Mouse (Mus musculus): Measurements from ENCODE around the gene Sephs2.
A peak's percentile ranks its signal among the peaks of the same experiment; 100 is the strongest.

Gene Sephs2

DNA sequence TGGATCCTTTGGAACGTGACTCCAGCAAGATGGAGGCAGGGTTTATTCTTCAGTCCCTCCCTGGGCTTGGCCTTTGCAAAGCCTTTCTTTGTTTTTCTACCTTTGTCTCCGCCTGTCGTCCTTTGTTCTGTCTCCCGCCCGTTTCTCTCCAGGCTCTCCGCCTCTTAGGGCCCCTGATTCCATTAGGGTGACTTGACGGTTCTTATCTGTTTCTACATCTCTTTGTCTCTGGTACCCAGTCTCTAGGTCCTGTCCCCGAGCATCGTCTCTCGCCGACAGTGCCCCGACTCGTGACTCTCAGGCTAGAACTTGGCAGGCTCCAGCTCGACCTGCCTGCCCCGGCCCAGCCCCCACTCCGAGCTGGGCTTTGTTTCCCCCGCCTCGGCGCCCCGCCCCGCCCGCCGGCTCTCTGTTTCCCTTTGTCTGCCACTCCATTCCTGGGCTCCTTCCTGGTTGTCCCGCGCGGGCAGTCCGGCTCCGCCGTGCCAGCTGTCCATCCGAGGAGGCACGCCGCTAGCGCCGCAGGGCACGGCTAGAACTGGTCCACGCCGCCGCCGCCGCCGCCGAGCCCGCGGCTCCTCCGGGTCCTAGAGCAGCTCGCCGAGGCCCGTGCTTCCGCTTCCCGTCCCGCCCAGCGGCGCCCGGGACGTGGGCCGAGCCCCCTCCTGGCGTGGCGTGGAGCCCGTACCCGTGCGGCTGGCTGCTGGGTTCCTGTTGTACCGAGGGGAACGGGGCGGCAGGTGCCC, 41.1 kb downstream of the Sephs2 start, which contains the start of the genes Zfp553 and Sept1:
Gene Zfp553 (plus strand): TSS at position 440 of the 746 bp plus-strand sequence.
Gene Sept1 (minus strand): TSS at position 509 of the 746 bp plus-strand sequence.
- DNase-seq (ENCODE audit: low spot score in 2 of 2): peak; percentile 71 to 82

DNA sequence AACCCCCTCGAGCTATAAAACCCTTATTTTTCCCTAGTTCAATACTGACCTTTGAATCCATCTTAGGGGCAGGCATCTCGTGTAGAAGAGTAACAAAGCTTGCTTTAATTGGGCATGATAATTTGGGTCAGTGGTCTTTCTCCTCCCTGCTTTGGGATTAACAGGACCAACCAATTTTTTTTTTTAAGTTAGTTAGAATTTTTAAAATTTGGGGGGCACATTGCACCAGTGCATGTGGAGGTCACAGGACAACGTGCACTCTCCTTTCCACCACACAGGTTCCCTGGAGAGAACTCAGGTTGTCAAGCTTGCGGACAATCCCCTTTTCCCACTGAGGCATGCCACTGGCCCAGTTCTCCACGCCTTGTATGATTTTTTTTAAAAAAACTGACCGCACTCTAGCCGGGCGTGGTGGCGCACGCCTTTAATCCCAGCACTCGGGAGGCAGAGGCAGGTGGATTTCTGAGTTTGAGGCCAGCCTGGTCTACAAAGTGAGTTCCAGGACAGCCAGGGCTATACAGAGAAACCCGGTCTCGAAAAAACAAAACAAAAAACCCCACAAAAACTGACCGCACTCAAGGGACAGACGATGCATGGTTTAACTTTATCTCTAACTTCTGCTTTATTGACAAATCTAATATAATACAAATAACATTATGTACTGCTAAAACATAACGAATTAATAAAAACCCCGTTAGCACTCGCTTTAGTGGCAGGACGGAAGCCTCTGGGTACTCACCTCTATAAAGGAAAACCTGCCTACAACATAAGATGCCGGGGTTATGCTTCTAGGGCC, 41.8 kb downstream of the Sephs2 start:
- no peak for DNase-seq (ENCODE audit: low spot score in 2 of 2)

DNA sequence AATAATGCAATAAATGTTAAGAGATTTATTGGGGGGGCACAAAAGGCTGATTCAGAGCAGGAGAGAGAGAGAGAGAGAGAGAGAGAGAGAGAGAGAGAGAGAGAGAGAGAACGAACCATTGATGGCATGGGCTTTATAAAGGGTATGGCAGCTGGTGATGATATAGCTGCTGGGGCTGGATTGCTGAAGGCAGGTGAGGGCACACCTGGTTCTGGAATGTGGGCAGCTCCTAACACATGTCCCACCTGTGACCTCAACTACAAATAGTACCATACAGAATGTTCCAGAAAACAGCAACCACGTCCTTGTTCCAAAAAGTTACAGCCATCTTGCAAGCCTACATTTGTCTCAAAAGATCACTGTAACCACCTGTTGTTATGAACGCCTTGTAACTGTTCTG, 42.5 kb downstream of the Sephs2 start:
- DNase-seq (ENCODE audit: low spot score in 2 of 2): no peak

DNA sequence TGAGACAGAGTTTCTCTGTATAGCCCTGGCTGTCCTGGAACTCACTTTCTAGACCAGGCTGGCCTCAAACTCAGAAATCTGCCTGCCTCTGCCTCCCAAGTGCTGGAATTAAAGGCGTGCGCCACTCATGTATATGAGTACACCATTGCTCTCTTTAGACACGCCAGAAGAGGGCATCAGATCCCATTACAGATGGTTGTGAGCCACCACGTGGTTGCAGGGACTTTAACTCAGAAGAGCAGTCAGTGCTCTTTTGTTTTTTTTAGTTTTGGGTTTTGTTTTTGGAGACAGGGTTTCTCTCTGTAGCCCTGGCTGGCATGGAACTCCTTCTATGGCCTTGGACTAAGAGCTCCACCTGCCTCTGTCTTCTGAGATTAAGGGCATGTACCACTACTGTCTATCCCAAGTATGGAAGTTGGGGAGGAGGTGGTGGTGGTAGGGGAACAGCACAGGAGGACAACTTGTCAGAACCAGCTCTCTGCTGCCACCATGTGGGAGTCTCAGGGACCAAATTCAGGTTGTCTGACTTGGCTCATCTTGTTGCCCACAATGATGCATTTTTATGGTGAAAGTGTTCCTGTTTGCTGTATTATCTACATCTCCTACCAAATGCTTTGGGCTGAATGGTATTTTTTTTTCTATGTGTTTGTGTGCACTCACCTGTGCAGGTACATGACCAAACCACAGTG, 45.1 kb downstream of the Sephs2 start:
- DNase-seq (ENCODE audit: low spot score in 2 of 2): peak; percentile 58 to 76

DNA sequence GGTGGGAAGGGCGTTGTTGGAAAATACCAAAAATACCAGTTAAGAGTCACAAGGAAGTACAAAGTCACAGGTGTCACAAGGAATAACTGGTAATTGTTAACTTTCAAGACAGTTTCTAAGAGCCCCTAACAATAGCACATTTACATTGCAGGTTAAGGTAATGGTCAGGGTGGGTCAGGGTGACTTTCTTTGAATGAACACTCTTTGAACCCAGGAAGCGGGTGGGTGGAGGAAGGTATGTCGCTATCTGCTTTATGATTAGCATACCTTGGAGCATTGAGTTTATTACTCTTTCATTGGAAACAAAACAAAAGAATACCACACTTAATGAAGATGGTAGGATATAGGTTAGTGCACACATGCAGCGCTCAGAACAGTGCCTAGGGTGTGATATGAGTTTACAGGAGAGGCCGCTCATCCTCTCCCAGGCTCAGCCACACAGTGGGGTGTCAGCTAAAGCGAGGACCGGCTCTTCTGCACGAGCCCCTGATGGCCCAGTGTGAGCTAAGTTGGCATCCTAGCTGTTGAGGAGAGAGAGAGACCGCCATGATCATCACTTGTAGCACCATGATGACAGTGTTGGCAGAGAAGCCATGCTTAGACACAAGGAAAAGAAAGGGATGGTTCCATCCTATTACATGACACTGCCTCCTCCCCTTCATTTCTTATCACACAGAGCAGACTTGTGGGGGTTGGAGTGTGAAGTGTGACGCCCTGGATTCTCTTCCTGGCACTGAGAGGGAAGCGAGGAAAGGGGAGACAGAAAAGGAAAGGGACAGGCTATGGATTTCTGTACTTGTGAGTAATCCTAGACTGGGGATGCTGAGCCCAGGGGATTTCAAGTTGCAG, 48.5 kb downstream of the Sephs2 start:
- DNase-seq (ENCODE audit: low spot score in 2 of 2): no peak

DNA sequence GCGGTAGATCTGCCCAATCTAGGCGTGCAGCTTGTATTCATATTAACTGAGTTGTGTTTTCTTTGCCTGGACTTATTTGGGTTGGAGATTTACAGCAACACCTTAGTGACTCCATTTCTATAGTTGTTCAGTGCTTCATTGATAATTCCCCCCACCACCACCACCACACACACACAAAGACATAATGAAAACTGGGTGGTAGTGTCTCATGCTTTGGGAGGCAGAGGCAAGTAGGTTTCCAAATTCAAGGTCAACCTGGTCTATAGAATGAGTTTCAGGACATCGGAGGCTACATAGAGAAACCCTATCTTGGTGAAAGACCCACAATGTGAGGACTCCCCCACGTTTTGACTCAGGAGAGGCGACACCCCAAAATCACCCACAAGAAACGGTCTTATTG, 49.2 kb downstream of the Sephs2 start:
- no peak for DNase-seq (ENCODE audit: low spot score in 2 of 2)

DNA sequence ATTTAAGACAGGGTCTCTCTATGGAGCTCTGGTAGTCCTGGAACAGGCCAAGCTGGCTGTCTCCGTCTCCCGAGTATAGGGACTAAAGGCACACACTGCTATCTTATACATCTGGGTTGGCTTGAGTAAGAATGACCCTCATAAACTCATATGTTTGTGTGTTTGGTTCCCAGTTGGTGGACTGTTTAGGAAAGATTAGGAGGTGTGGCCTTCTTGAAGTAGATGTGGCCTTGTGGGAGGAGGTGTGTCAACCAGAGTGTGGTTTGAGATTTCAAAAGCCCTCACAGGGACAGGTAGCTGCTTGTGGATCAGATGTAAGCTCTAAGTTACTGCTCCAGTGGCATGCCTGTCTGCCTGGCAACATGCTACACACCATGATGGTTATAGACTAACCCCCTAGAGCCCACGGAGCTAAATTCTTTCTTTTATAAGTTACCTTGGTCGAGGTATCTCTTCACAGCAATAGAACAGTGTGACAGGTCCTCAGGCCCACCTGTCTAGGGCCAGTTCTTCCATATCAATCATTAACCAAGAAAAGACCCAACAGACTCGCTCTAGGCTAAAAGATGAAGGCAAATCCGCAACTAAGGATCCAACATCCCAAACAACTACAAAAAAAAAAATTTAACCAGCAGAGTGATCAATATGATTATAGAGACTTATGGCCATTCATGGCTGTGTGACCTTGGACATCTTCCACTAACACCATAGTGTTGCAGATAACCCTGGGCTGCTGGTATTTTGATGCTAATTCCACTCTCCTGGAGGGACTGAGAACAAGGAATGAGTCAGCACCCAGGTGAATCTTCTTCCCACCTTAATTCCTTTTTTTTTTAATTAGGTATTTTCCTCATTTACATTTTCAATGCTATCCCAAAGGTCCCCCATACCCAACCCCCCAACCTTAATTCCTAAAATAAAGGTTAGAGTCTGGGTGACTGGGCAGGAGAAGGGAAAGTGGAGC, 50.1 kb downstream of the Sephs2 start:
- DNase-seq (ENCODE audit: low spot score in 2 of 2): no peak

DNA sequence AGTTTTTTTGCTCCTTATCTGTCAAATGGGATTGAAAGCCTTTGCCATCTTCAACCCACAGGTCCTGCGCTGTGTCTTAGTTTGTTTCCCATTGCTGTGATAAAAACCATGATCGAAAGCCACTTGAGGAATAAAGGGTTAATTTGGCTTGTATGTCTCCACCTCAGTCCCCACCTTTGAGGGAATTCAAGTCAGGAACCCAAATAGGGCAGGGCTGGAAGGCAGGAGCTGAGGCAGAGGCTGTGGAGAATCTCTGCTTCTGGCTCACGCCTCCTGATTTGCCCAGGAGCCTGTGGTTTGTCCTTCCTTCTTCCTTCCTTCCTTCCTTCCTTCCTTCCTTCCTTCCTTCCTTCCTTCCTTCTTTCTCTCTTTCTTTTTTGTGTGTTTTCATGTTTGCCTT, 50.7 kb downstream of the Sephs2 start:
- DNase-seq (ENCODE audit: low spot score in 2 of 2): no peak

All from frontal cortex, postnatal 10 days (tissue).